Mouse (Mus musculus): ENCODE results near the gene Tctn1.

Tctn1 gene

GRCm38 (mm10) chr5:122263933-122264905 lies at the start of gene Tctn1:
Gene Tctn1, minus strand, starts transcription at chr5:122264460.
- DNase-seq (ENCODE audit: low read depth, low spot score), result peak; percentile 95

GRCm38 (mm10) chr5:122312942-122313684 lies 48.9 kb upstream of the Tctn1 start:
- no peak for DNase-seq (ENCODE audit: low read depth, low spot score)

GRCm38 (mm10) chr5:122312346-122312745 lies 48.1 kb upstream of the Tctn1 start:
- no peak for DNase-seq (ENCODE audit: low read depth, low spot score)

- no peak for DNase-seq (ENCODE audit: low read depth, low spot score)
Observed at GRCm38 (mm10) chr5:122311692-122312091, 47.4 kb upstream of the Tctn1 start.

- no peak for DNase-seq (ENCODE audit: low read depth, low spot score)
Observed at GRCm38 (mm10) chr5:122310699-122311098, 46.4 kb upstream of the Tctn1 start.

GRCm38 (mm10) chr5:122306536-122306935 lies 42.3 kb upstream of the Tctn1 start:
- no peak for DNase-seq (ENCODE audit: low read depth, low spot score)

- peak; percentile 34 for DNase-seq (ENCODE audit: low read depth, low spot score)
Observed at GRCm38 (mm10) chr5:122305472-122305871, 41.2 kb upstream of the Tctn1 start.

- peak; percentile 84 for DNase-seq (ENCODE audit: low read depth, low spot score)
Observed at GRCm38 (mm10) chr5:122304541-122304940, 40.3 kb upstream of the Tctn1 start.

GRCm38 (mm10) chr5:122303937-122304336 lies 39.7 kb upstream of the Tctn1 start:
- DNase-seq (ENCODE audit: low read depth, low spot score), result peak; percentile 96

- DNase-seq (ENCODE audit: low read depth, low spot score), result peak; percentile 61
Observed at GRCm38 (mm10) chr5:122302810-122303745, 38.8 kb upstream of the Tctn1 start.

- DNase-seq (ENCODE audit: low read depth, low spot score), result peak; percentile 96
Observed at GRCm38 (mm10) chr5:122300071-122300518, 35.8 kb upstream of the Tctn1 start.

- DNase-seq (ENCODE audit: low read depth, low spot score), result no peak
Observed at GRCm38 (mm10) chr5:122295113-122295935, 31.1 kb upstream of the Tctn1 start.

GRCm38 (mm10) chr5:122294219-122294735 lies 30.0 kb upstream of the Tctn1 start:
- DNase-seq (ENCODE audit: low read depth, low spot score), result no peak

- DNase-seq (ENCODE audit: low read depth, low spot score), result no peak
Observed at GRCm38 (mm10) chr5:122293131-122293530, 28.9 kb upstream of the Tctn1 start.

- no peak for DNase-seq (ENCODE audit: low read depth, low spot score)
Observed at GRCm38 (mm10) chr5:122291553-122292339, 27.5 kb upstream of the Tctn1 start.

- no peak for DNase-seq (ENCODE audit: low read depth, low spot score)
Observed at GRCm38 (mm10) chr5:122291149-122291548, 26.9 kb upstream of the Tctn1 start.

GRCm38 (mm10) chr5:122288147-122288811 lies 24.0 kb upstream of the Tctn1 start:
- DNase-seq (ENCODE audit: low read depth, low spot score), result peak; percentile 46

- DNase-seq (ENCODE audit: low read depth, low spot score), result no peak
Observed at GRCm38 (mm10) chr5:122287026-122287425, 22.8 kb upstream of the Tctn1 start.

GRCm38 (mm10) chr5:122286191-122286590 lies 21.9 kb upstream of the Tctn1 start:
- no peak for DNase-seq (ENCODE audit: low read depth, low spot score)

All from 3T3-L1 (cell line).